Mouse (Mus musculus) left cerebral cortex, postnatal 10 days (tissue): ENCODE measurements at regions not wholly inside any gene's neighbourhood (a gene's known extent, or its start where the extent isn't known, plus 50 kb on each side); places are given as distances from the start of the nearest gene placed in this dataset.

Experiments used
- DNase-seq, 2 experiments: peaks; one replicate each; pipeline ENCODE4 v3.0.0; 2021 to 2022; ENCODE audit warnings: low spot score in 2 of 2, mixed read lengths in 1 of 2; ENCODE audit errors: extremely low spot score in 1 of 2
- intact Hi-C: fragments of 180-260 bp; cut with DNase I; formaldehyde crosslinking; loops from one replicate; pipeline ENCODE4 v1.15.1; 2025

- intact Hi-C loops, result no loop called here
- no peak for DNase-seq
These were observed 202.7 kb downstream of the Gm16223 start for GRCm38 (mm10) chr5:42270286-42271076.

DNA sequence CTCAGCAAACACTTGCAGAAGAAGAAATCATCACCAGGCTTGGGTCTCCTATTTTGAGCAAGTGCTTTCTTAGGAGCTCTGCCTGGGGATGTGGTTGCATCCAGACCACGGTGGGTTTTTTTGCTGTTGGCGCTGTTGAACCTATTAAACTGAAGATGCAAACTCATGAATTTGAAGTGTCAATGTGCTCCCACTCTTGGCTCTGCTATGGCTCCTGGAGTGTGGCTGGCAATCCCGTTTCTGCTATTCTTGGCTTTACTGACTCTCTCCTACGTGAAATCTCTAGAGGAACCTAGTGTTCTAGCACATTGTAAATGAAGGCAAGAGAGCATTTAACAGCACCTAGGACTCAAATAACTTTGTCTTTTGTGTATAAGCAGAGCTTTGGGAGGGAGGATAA is 204.2 kb downstream of the Gm16223 start:
- DNase-seq, result peak; percentile 13 to 28
- intact Hi-C loops, result no loop called here

DNA sequence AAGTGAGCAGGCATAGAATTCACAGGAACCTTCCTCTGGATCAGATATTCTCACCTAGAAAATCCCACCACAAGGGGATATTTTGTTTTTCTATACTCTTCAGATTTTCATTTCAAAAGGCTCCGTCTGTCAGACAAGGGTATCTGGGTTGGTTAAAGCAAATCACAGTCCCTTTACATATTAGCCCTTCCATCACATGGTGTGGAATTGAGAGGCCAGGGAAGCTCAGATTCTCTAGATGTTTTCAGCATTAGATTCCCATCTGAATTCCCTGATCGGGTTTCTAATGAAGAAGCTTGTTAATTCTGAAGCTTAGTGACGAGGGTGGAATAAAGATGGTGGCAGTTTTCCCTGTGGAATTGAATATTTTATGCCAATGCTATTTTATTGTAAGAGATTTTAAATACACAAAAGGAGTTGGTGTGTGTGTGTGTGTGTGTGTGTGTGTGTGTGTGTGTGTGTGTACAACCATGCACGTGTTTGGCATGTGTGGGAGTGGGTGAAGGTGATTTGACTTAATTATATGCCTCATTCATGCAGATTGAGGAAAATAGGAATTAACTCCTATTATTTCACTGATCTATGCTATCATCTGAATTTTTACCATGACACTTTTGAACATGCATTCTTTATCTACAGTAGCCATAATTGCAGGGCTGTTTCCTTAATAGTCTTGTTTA is 211.0 kb downstream of the Gm16223 start:
- DNase-seq, result no peak
- intact Hi-C loops, result no loop called here
